Mouse (Mus musculus): ENCODE data around the gene C1qtnf7. TPM values are rescaled to one million over a fixed set of nuclear protein-coding genes. Genes with fewer than 3 reads are reported as not detected.

Gene C1qtnf7
- polyA plus RNA-seq, 1 experiment = 0.96 TPM

- Histone ChIP-seq H3K27ac (ENCODE audit: control insufficient read depth, insufficient read depth, low read length) (no peak overlapping the region), H3K36me3 (ENCODE audit: control insufficient read depth, insufficient read depth, low read length) (no peaks in the 10 kb centered on the region), H3K4me3 (ENCODE audit: control insufficient read depth, insufficient read depth, low read length) (no peak overlapping the region), H3K4me1 (replicated peaks; ENCODE audit: control insufficient read depth, insufficient read depth, low read length) (no peaks in the 10 kb centered on the region), H3K27me3 (ENCODE audit: control insufficient read depth, insufficient read depth, low read length) (no peaks in the 10 kb centered on the region)
- no peak for DNase-seq
- TF ChIP-seq POLR2A (IDR thresholded peaks at IDR 0.05; ENCODE audit: control insufficient read depth, extremely low read depth, insufficient read depth, low read length, poor library complexity) (no peak), CTCF (IDR thresholded peaks at IDR 0.05; ENCODE audit: borderline replicate concordance, control insufficient read depth, extremely low read depth, insufficient read depth, low read length, poor library complexity) (no peak)
- 87% methylated on average over 2 of the region's 2 CpGs for WGBS
Observed at GRCm38 (mm10) chr5:43481824-43482223, 33.5 kb upstream of the C1qtnf7 start.

- Histone ChIP-seq H3K27me3 (ENCODE audit: control insufficient read depth, insufficient read depth, low read length) (no peaks in the 10 kb centered on the region), H3K27ac (ENCODE audit: control insufficient read depth, insufficient read depth, low read length) (no peak overlapping the region), H3K36me3 (ENCODE audit: control insufficient read depth, insufficient read depth, low read length) (no peaks in the 10 kb centered on the region), H3K4me3 (ENCODE audit: control insufficient read depth, insufficient read depth, low read length) (no peak overlapping the region), H3K4me1 (replicated peaks; ENCODE audit: control insufficient read depth, insufficient read depth, low read length) (no peaks in the 10 kb centered on the region)
- WGBS = 93% methylated on average over 1 of the region's 1 CpGs
- no peak for TF ChIP-seq CTCF (IDR thresholded peaks at IDR 0.05; ENCODE audit: borderline replicate concordance, control insufficient read depth, extremely low read depth, insufficient read depth, low read length, poor library complexity)
- no peak for TF ChIP-seq POLR2A (IDR thresholded peaks at IDR 0.05; ENCODE audit: control insufficient read depth, extremely low read depth, insufficient read depth, low read length, poor library complexity)
- DNase-seq = no peak
Observed at GRCm38 (mm10) chr5:43501887-43502286, 13.5 kb upstream of the C1qtnf7 start.

GRCm38 (mm10) chr5:43504243-43504786 lies 11.0 kb upstream of the C1qtnf7 start:
- no peaks in the 10 kb centered on the region for H3K27me3 ChIP-seq (ENCODE audit: control insufficient read depth, insufficient read depth, low read length)
- WGBS = 99% methylated on average over 2 of the region's 2 CpGs
- H3K36me3 ChIP-seq (ENCODE audit: control insufficient read depth, insufficient read depth, low read length) = no peaks in the 10 kb centered on the region
- H3K27ac ChIP-seq (ENCODE audit: control insufficient read depth, insufficient read depth, low read length) = no peak overlapping the region
- no peak overlapping the region for H3K4me3 ChIP-seq (ENCODE audit: control insufficient read depth, insufficient read depth, low read length)
- TF ChIP-seq CTCF (IDR thresholded peaks at IDR 0.05; ENCODE audit: borderline replicate concordance, control insufficient read depth, extremely low read depth, insufficient read depth, low read length, poor library complexity) = no peak
- no peaks in the 10 kb centered on the region for H3K4me1 ChIP-seq (replicated peaks; ENCODE audit: control insufficient read depth, insufficient read depth, low read length)
- no peak for DNase-seq

- WGBS = 53% methylated on average over 2 of the region's 2 CpGs
- Histone ChIP-seq H3K4me1 (replicated peaks; ENCODE audit: control insufficient read depth, insufficient read depth, low read length) (no peaks in the 10 kb centered on the region), H3K27ac (ENCODE audit: control insufficient read depth, insufficient read depth, low read length) (no peak overlapping the region), H3K36me3 (ENCODE audit: control insufficient read depth, insufficient read depth, low read length) (no peaks in the 10 kb centered on the region), H3K4me3 (ENCODE audit: control insufficient read depth, insufficient read depth, low read length) (no peak overlapping the region), H3K27me3 (ENCODE audit: control insufficient read depth, insufficient read depth, low read length) (no peaks in the 10 kb centered on the region)
- DNase-seq = no peak
- no peak for TF ChIP-seq CTCF (IDR thresholded peaks at IDR 0.05; ENCODE audit: borderline replicate concordance, control insufficient read depth, extremely low read depth, insufficient read depth, low read length, poor library complexity)
- TF ChIP-seq POLR2A (IDR thresholded peaks at IDR 0.05; ENCODE audit: control insufficient read depth, extremely low read depth, insufficient read depth, low read length, poor library complexity) = no peak
Observed at GRCm38 (mm10) chr5:43508470-43508869, 6.9 kb upstream of the C1qtnf7 start.

- Histone ChIP-seq H3K4me1 (replicated peaks; ENCODE audit: control insufficient read depth, insufficient read depth, low read length) (no peaks in the 10 kb centered on the region), H3K36me3 (ENCODE audit: control insufficient read depth, insufficient read depth, low read length) (no peaks in the 10 kb centered on the region), H3K27ac (ENCODE audit: control insufficient read depth, insufficient read depth, low read length) (no peak overlapping the region), H3K27me3 (ENCODE audit: control insufficient read depth, insufficient read depth, low read length) (no peaks in the 10 kb centered on the region), H3K4me3 (ENCODE audit: control insufficient read depth, insufficient read depth, low read length) (no peak overlapping the region)
- DNase-seq = no peak
- WGBS = 4% methylated on average over 1 of the region's 1 CpGs
- TF ChIP-seq POLR2A (IDR thresholded peaks at IDR 0.05; ENCODE audit: control insufficient read depth, extremely low read depth, insufficient read depth, low read length, poor library complexity) (no peak), CTCF (IDR thresholded peaks at IDR 0.05; ENCODE audit: borderline replicate concordance, control insufficient read depth, extremely low read depth, insufficient read depth, low read length, poor library complexity) (no peak)
Observed at GRCm38 (mm10) chr5:43508892-43509291, 6.4 kb upstream of the C1qtnf7 start.

GRCm38 (mm10) chr5:43511126-43511525 lies 4.2 kb upstream of the C1qtnf7 start:
- TF ChIP-seq POLR2A (IDR thresholded peaks at IDR 0.05; ENCODE audit: control insufficient read depth, extremely low read depth, insufficient read depth, low read length, poor library complexity) (no peak), CTCF (IDR thresholded peaks at IDR 0.05; ENCODE audit: borderline replicate concordance, control insufficient read depth, extremely low read depth, insufficient read depth, low read length, poor library complexity) (no peak)
- WGBS = 93% methylated on average over 2 of the region's 2 CpGs

GRCm38 (mm10) chr5:43516491-43516890 lies 1.2 kb downstream of the C1qtnf7 start:
- no peak overlapping the region for H3K27ac ChIP-seq (ENCODE audit: control insufficient read depth, insufficient read depth, low read length)
- no peaks in the 10 kb centered on the region for H3K4me1 ChIP-seq (replicated peaks; ENCODE audit: control insufficient read depth, insufficient read depth, low read length)
- WGBS = 56% methylated on average over 7 of the region's 7 CpGs
- H3K27me3 ChIP-seq (ENCODE audit: control insufficient read depth, insufficient read depth, low read length) = no peaks in the 10 kb centered on the region
- no peak for DNase-seq
- H3K4me3 ChIP-seq (ENCODE audit: control insufficient read depth, insufficient read depth, low read length) = no peak overlapping the region
- TF ChIP-seq POLR2A (IDR thresholded peaks at IDR 0.05; ENCODE audit: control insufficient read depth, extremely low read depth, insufficient read depth, low read length, poor library complexity) (no peak), CTCF (IDR thresholded peaks at IDR 0.05; ENCODE audit: borderline replicate concordance, control insufficient read depth, extremely low read depth, insufficient read depth, low read length, poor library complexity) (no peak)
- no peaks in the 10 kb centered on the region for H3K36me3 ChIP-seq (ENCODE audit: control insufficient read depth, insufficient read depth, low read length)

More at GRCm38 (mm10) chr5:43511126-43511525, 4.2 kb upstream of the C1qtnf7 start:
- Histone ChIP-seq H3K36me3 (ENCODE audit: control insufficient read depth, insufficient read depth, low read length) (no peaks in the 10 kb centered on the region), H3K27me3 (ENCODE audit: control insufficient read depth, insufficient read depth, low read length) (no peaks in the 10 kb centered on the region), H3K4me1 (replicated peaks; ENCODE audit: control insufficient read depth, insufficient read depth, low read length) (no peaks in the 10 kb centered on the region), H3K4me3 (ENCODE audit: control insufficient read depth, insufficient read depth, low read length) (no peak overlapping the region), H3K27ac (ENCODE audit: control insufficient read depth, insufficient read depth, low read length) (no peak overlapping the region)
- DNase-seq = no peak
